Mouse (Mus musculus): Measurements from ENCODE around the gene Gclc.

GRCm38 (mm10) chr9:77806426-77806825 is 52.1 kb downstream of the Gclc start:
- TF ChIP-seq EP300 (IDR thresholded peaks at IDR 0.05; ENCODE audit: low read depth) (no peak), CTCF (IDR thresholded peaks at IDR 0.05; ENCODE audit: low read depth) (no peak)
